24 mouse cellular contexts compared by ENCODE assay signal in genomic region chr10:54814604-54815122, GRCm38 (mm10).
"Had no signal": no experiment of that assay in that cellular context is flagged by ENCODE, and none has a peak within 500 bp of the region (broad histone marks: within the 10 kb centered on the region; RNA-seq: fewer than 3 reads in every experiment).

No protein-coding gene starts in this region.

- H3K9me3 ChIP-seq: heart, embryonic 13.5 days; heart, embryonic 15.5 days; hindbrain, embryonic 13.5 days; hindbrain, embryonic 15.5 days; limb, embryonic 13.5 days; limb, embryonic 15.5 days; liver, embryonic 13.5 days; liver, embryonic 15.5 days had no signal

- H3K4me3 ChIP-seq: gastrocnemius, adult 2 months; heart, embryonic 13.5 days; heart, embryonic 15.5 days; hindbrain, embryonic 13.5 days; hindbrain, embryonic 15.5 days; layer of hippocampus, adult 2 months; limb, embryonic 13.5 days; limb, embryonic 15.5 days; liver, embryonic 13.5 days; liver, embryonic 15.5 days had no signal

- H3K27me3 ChIP-seq: heart, embryonic 13.5 days; heart, embryonic 15.5 days; hindbrain, embryonic 13.5 days; hindbrain, embryonic 15.5 days; limb, embryonic 13.5 days; limb, embryonic 15.5 days; liver, embryonic 13.5 days; liver, embryonic 15.5 days had no signal

- H3K9ac ChIP-seq: heart, embryonic 13.5 days; heart, embryonic 15.5 days; hindbrain, embryonic 13.5 days; hindbrain, embryonic 15.5 days; limb, embryonic 13.5 days; limb, embryonic 15.5 days; liver, embryonic 13.5 days; liver, embryonic 15.5 days had no signal

- ATAC-seq: hindbrain, postnatal 0 days; intestine, embryonic 16.5 days had no signal

- H3K4me2 ChIP-seq: heart, embryonic 11.5 days; heart, embryonic 13.5 days; heart, embryonic 15.5 days; hindbrain, embryonic 13.5 days; hindbrain, embryonic 15.5 days; limb, embryonic 13.5 days; limb, embryonic 15.5 days; liver, embryonic 13.5 days; liver, embryonic 15.5 days had no signal

- H3K36me3 ChIP-seq: heart, embryonic 13.5 days; heart, embryonic 15.5 days; hindbrain, embryonic 13.5 days; hindbrain, embryonic 15.5 days; limb, embryonic 13.5 days; limb, embryonic 15.5 days; liver, embryonic 13.5 days; liver, embryonic 15.5 days had no signal

- H3K4me1 ChIP-seq: heart, embryonic 13.5 days; heart, embryonic 15.5 days; hindbrain, embryonic 13.5 days; hindbrain, embryonic 15.5 days; limb, embryonic 13.5 days; limb, embryonic 15.5 days; liver, embryonic 13.5 days; liver, embryonic 15.5 days had no signal

- DNase-seq: gastrocnemius, adult 2 months; gastrocnemius, postnatal 10 days; gastrocnemius, postnatal 25 days; heart, adult 18-20 months; heart, postnatal 14 days; heart, postnatal 36 days; kidney, adult 18-20 months; kidney, adult 8-10 months; kidney, postnatal 10 days; kidney, postnatal 25 days; kidney, postnatal 4 days; left cerebral cortex, postnatal 4 days; liver, embryonic 13.5 days had no signal

- H3K27ac ChIP-seq: gastrocnemius, adult 2 months; heart, embryonic 13.5 days; heart, embryonic 15.5 days; hindbrain, embryonic 13.5 days; hindbrain, embryonic 15.5 days; hindbrain, postnatal 0 days; layer of hippocampus, adult 2 months; limb, embryonic 13.5 days; limb, embryonic 15.5 days; liver, embryonic 13.5 days; liver, embryonic 15.5 days had no signal
